Mouse (Mus musculus) stomach, embryonic 14.5 days (tissue): ENCODE results near the gene Traf3ip3. TPM values are rescaled to one million over a fixed set of nuclear protein-coding genes. Genes with fewer than 3 reads are reported as not detected.

Experiments
- ATAC-seq: fragments of 200-750 bp; cut with Nextera tagmentation; 2 replicates; pipeline ENCODE4 v1.8.0; 2017; ENCODE audit warnings: low read depth, moderate TSS enrichment; ENCODE audit not compliant: insufficient number of reproducible peaks, insufficient read depth, low FRiP score
- H3K27ac ChIP-seq: fragments of 300-500 bp; sonication (generic); 2 replicates; pipeline ENCODE4 v1.5.1; 2014; ENCODE audit warnings: mild to moderate bottlenecking, low read length, moderate library complexity, mixed read lengths
- H3K27me3 ChIP-seq: fragments of 300-500 bp; sonication (generic); 2 replicates; pipeline ENCODE4 v1.6.1; 2014; ENCODE audit warnings: low read length, control low read depth, mixed read lengths; ENCODE audit not compliant: control insufficient read depth, insufficient read depth
- H3K36me3 ChIP-seq: fragments of 300-500 bp; sonication (generic); 2 replicates; pipeline ENCODE4 v1.6.1; 2014; ENCODE audit warnings: mild to moderate bottlenecking, control low read depth, low read length, moderate library complexity, mixed read lengths; ENCODE audit not compliant: control insufficient read depth, insufficient read depth
- H3K4me1 ChIP-seq: fragments of 300-500 bp; sonication (generic); 2 replicates; pipeline ENCODE4 v1.6.1; 2014; ENCODE audit warnings: low read length, control low read depth, mixed read lengths; ENCODE audit not compliant: control insufficient read depth, insufficient read depth
- H3K4me2 ChIP-seq: fragments of 300-500 bp; sonication (generic); replicated peaks from 2 replicates; pipeline ENCODE4 v1.6.1; 2014; ENCODE audit warnings: low read depth, low read length, control low read depth
- H3K4me3 ChIP-seq: fragments of 300-500 bp; sonication (generic); 2 replicates; pipeline ENCODE4 v1.5.1; 2014; ENCODE audit warnings: low read depth, low read length, control low read depth
- H3K9ac ChIP-seq: fragments of 300-500 bp; sonication (generic); replicated peaks from 2 replicates; pipeline ENCODE4 v1.6.1; 2014; ENCODE audit warnings: low read depth, mild to moderate bottlenecking, control low read depth, low read length, moderate library complexity, mixed read lengths
- H3K9me3 ChIP-seq: fragments of 300-500 bp; sonication (generic); 2 replicates; pipeline ENCODE4 v1.6.1; 2016; ENCODE audit warnings: low read depth, low read length, control low read depth; ENCODE audit not compliant: control insufficient read depth
- WGBS: fragments of 180-500 bp; shearing (Covaris S2); extraction: QIAGEN DNeasy Blood & Tissue Kit; methylation state at CpG from one replicate; pipeline ENCODE4 v1.1.7; 2014; 5-methylcytosine and 5-hydroxymethylcytosine counted together
- polyA plus RNA-seq: library from polyadenylated mRNA; unstranded; fragments of >200 nt; fragmentation: Nextera tagmentation; extraction: Ambion mirVana; gene quantifications from 2 replicates; pipeline ENCODE4 v1.2.1, GENCODE M21; 2014

Traf3ip3 gene
- polyA plus RNA-seq, 1 experiment from 2014 or later: 1.4 TPM

- no peak for ATAC-seq
- Histone ChIP-seq H3K4me1 (no peaks in the 10 kb centered on the region), H3K9me3 (no peaks in the 10 kb centered on the region), H3K27me3 (no peaks in the 10 kb centered on the region), H3K4me2 (no peak overlapping the region), H3K9ac (no peak overlapping the region), H3K27ac (no peak overlapping the region), H3K36me3 (no peaks in the 10 kb centered on the region), H3K4me3 (no peak overlapping the region)
- WGBS: 95% methylated on average over 2 of the region's 2 CpGs
Measured at GRCm38 (mm10) chr1:193234130-193234645, 32.7 kb upstream of the Traf3ip3 start.

- Histone ChIP-seq H3K27me3 (no peaks in the 10 kb centered on the region), H3K4me1 (no peaks in the 10 kb centered on the region), H3K36me3 (no peaks in the 10 kb centered on the region), H3K4me2 (no peak overlapping the region), H3K4me3 (no peak overlapping the region), H3K27ac (no peak overlapping the region), H3K9me3 (no peaks in the 10 kb centered on the region), H3K9ac (no peak overlapping the region)
- WGBS: 82% methylated on average over 2 of the region's 2 CpGs
- no peak for ATAC-seq
Measured at GRCm38 (mm10) chr1:193232732-193233131, 31.2 kb upstream of the Traf3ip3 start.

- Histone ChIP-seq H3K9me3 (no peaks in the 10 kb centered on the region), H3K4me3 (no peak overlapping the region), H3K4me1 (no peaks in the 10 kb centered on the region), H3K4me2 (no peak overlapping the region), H3K9ac (no peak overlapping the region), H3K27ac (no peak overlapping the region), H3K27me3 (no peaks in the 10 kb centered on the region), H3K36me3 (no peaks in the 10 kb centered on the region)
- ATAC-seq: no peak
- WGBS: 39% methylated on average over 5 of the region's 5 CpGs
Measured at GRCm38 (mm10) chr1:193230935-193231334, 29.4 kb upstream of the Traf3ip3 start.

- WGBS: 30% methylated on average over 3 of the region's 3 CpGs
- no peak for ATAC-seq
- no peaks in the 10 kb centered on the region for H3K4me1 ChIP-seq
Measured at GRCm38 (mm10) chr1:193230531-193230930, 29.0 kb upstream of the Traf3ip3 start.

GRCm38 (mm10) chr1:193229570-193229969 is 28.1 kb upstream of the Traf3ip3 start:
- WGBS: 93% methylated on average over 5 of the region's 5 CpGs
- H3K9ac ChIP-seq: no peak overlapping the region
- no peaks in the 10 kb centered on the region for H3K4me1 ChIP-seq
- H3K4me2 ChIP-seq: no peak overlapping the region
- H3K27me3 ChIP-seq: no peaks in the 10 kb centered on the region
- H3K4me3 ChIP-seq: no peak overlapping the region
- H3K27ac ChIP-seq: no peak overlapping the region
- no peaks in the 10 kb centered on the region for H3K36me3 ChIP-seq
- no peak for ATAC-seq
- H3K9me3 ChIP-seq: no peaks in the 10 kb centered on the region

More at GRCm38 (mm10) chr1:193230531-193230930, 29.0 kb upstream of the Traf3ip3 start:
- Histone ChIP-seq H3K36me3 (no peaks in the 10 kb centered on the region), H3K4me2 (no peak overlapping the region), H3K9me3 (no peaks in the 10 kb centered on the region), H3K9ac (no peak overlapping the region), H3K27ac (no peak overlapping the region), H3K27me3 (no peaks in the 10 kb centered on the region), H3K4me3 (no peak overlapping the region)

- no peaks in the 10 kb centered on the region for H3K9me3 ChIP-seq
- no peak overlapping the region for H3K27ac ChIP-seq
- whole genome bisulfite sequencing: 81% methylated on average over 4 of the region's 4 CpGs
- H3K36me3 ChIP-seq: no peaks in the 10 kb centered on the region
- no peaks in the 10 kb centered on the region for H3K4me1 ChIP-seq
- H3K4me2 ChIP-seq: no peak overlapping the region
- no peak for ATAC-seq
- H3K27me3 ChIP-seq: no peaks in the 10 kb centered on the region
- no peak overlapping the region for H3K9ac ChIP-seq
- no peak overlapping the region for H3K4me3 ChIP-seq
Measured at GRCm38 (mm10) chr1:193227537-193227936, 26.0 kb upstream of the Traf3ip3 start.

- Histone ChIP-seq H3K9me3 (no peaks in the 10 kb centered on the region), H3K9ac (no peak overlapping the region), H3K4me1 (no peaks in the 10 kb centered on the region), H3K27ac (no peak overlapping the region), H3K36me3 (no peaks in the 10 kb centered on the region), H3K27me3 (no peaks in the 10 kb centered on the region), H3K4me2 (no peak overlapping the region), H3K4me3 (no peak overlapping the region)
- WGBS: 42% methylated on average over 7 of the region's 7 CpGs
- no peak for ATAC-seq
Measured at GRCm38 (mm10) chr1:193226724-193227522, 25.4 kb upstream of the Traf3ip3 start.

GRCm38 (mm10) chr1:193226114-193226513 is 24.6 kb upstream of the Traf3ip3 start:
- 89% methylated on average over 4 of the region's 4 CpGs for WGBS
- no peaks in the 10 kb centered on the region for H3K9me3 ChIP-seq
- ATAC-seq: no peak
- no peaks in the 10 kb centered on the region for H3K36me3 ChIP-seq
- no peak overlapping the region for H3K4me3 ChIP-seq
- no peak overlapping the region for H3K4me2 ChIP-seq
- no peaks in the 10 kb centered on the region for H3K4me1 ChIP-seq
- H3K27me3 ChIP-seq: no peaks in the 10 kb centered on the region
- no peak overlapping the region for H3K9ac ChIP-seq
- no peak overlapping the region for H3K27ac ChIP-seq
